Mouse (Mus musculus) CH12.LX (cell line): Measurements from ENCODE around the gene Smg6. TPM values are rescaled to one million over a fixed set of nuclear protein-coding genes. Genes with fewer than 3 reads are reported as not detected.

Experiments used
- DNase-seq: peaks from one replicate; pipeline ENCODE4 v3.0.0-alpha.2; 2013; ENCODE audit errors: extremely low read depth
- H3K27ac ChIP-seq: 2 replicates; pipeline ENCODE4 v1.5.1; 2012; ENCODE audit warnings: low read depth, mild to moderate bottlenecking, control low read depth, moderate library complexity; ENCODE audit not compliant: insufficient read depth
- H3K27me3 ChIP-seq: replicated peaks from 2 replicates; pipeline ENCODE3; 2012; ENCODE audit warnings: inconsistent platforms
- H3K36me3 ChIP-seq, 2 experiments: replicated peaks in 1 of 2; 2 replicates each; pipeline versions ENCODE3 to v1.6.1; 2012; ENCODE audit warnings: inconsistent platforms in 1 of 2, low read length in 1 of 2, mild to moderate bottlenecking in 1 of 2, mixed read lengths in 1 of 2, moderate library complexity in 1 of 2; ENCODE audit not compliant: control insufficient read depth in 1 of 2, insufficient read depth in 1 of 2
- H3K4me1 ChIP-seq, 2 experiments: 2 replicates each; pipeline ENCODE4 v1.6.1; 2012; ENCODE audit warnings: inconsistent platforms in 1 of 2, moderate library complexity in 1 of 2; ENCODE audit not compliant: insufficient read depth in 2 of 2, control insufficient read depth in 1 of 2
- H3K4me2 ChIP-seq: 2 replicates; pipeline ENCODE4 v1.6.1; 2012; ENCODE audit warnings: low read depth, mild to moderate bottlenecking, control low read depth; ENCODE audit not compliant: poor library complexity, insufficient read depth, severe bottlenecking
- H3K4me3 ChIP-seq, 3 experiments: fragments of 150-350 bp in 1 of 3; sonication (generic) in 1 of 3; replicated peaks in 1 of 3; 2 replicates each; pipeline versions ENCODE3 to v1.5.1; 2011 to 2012; ENCODE audit warnings: low read depth in 2 of 3, low read length in 2 of 3, mild to moderate bottlenecking in 2 of 3, moderate library complexity in 2 of 3, control low read depth in 1 of 3, improper control_type of control experiment in 1 of 3, inconsistent platforms in 1 of 3, mixed read lengths in 1 of 3; ENCODE audit not compliant: poor library complexity in 1 of 3
- H3K79me2 ChIP-seq: replicated peaks from 2 replicates; pipeline ENCODE4 v1.6.1; 2012; ENCODE audit warnings: mild to moderate bottlenecking, moderate library complexity; ENCODE audit not compliant: control insufficient read depth, poor library complexity, insufficient read depth, severe bottlenecking; ENCODE audit errors: extremely low read depth
- H3K9ac ChIP-seq: 2 replicates; pipeline ENCODE4 v1.6.1; 2012; ENCODE audit warnings: low read depth, mild to moderate bottlenecking, control low read depth, moderate library complexity; ENCODE audit not compliant: insufficient read depth
- H3K9me3 ChIP-seq: replicated peaks from 2 replicates; pipeline ENCODE3; 2012; ENCODE audit warnings: low read length, inconsistent platforms, mixed read lengths
- CHD1 ChIP-seq: IDR thresholded peaks from 2 replicates; pipeline ENCODE4 v1.6.1; 2012; ENCODE audit warnings: low read depth, low read length, improper control_type of control experiment, inconsistent platforms
- CHD2 ChIP-seq: IDR thresholded peaks from 2 replicates; pipeline ENCODE4 v1.6.1; 2011; ENCODE audit warnings: low read length, improper control_type of control experiment
- CTCF ChIP-seq, 2 experiments: IDR thresholded peaks in 1 of 2; conservative IDR thresholded peaks in 1 of 2; 2 replicates each; pipeline ENCODE4 v1.5.1; 2011 to 2012; ENCODE audit warnings: low read depth in 2 of 2, low read length in 2 of 2, improper control_type of control experiment in 1 of 2, inconsistent platforms in 1 of 2, mild to moderate bottlenecking in 1 of 2, moderate library complexity in 1 of 2
- E2F4 ChIP-seq: IDR thresholded peaks from 2 replicates; pipeline ENCODE4 v1.6.1; 2011; ENCODE audit warnings: low read depth, low read length, improper control_type of control experiment; ENCODE audit not compliant: insufficient replicate concordance
- ETS1 ChIP-seq: conservative IDR thresholded peaks from 2 replicates; pipeline ENCODE4 v1.6.1; 2012; ENCODE audit warnings: low read depth, mild to moderate bottlenecking, inconsistent platforms, low read length, improper control_type of control experiment, moderate library complexity
- IRF4 ChIP-seq: IDR thresholded peaks from 2 replicates; pipeline ENCODE4 v1.6.1; 2014; ENCODE audit warnings: low read depth, mild to moderate bottlenecking, inconsistent platforms, low read length, improper control_type of control experiment
- JUN ChIP-seq: IDR thresholded peaks from 2 replicates; pipeline ENCODE4 v1.6.1; 2011; ENCODE audit warnings: low read depth, mild to moderate bottlenecking, low read length, improper control_type of control experiment, moderate library complexity; ENCODE audit not compliant: insufficient read depth
- KAT2A ChIP-seq: IDR thresholded peaks from 2 replicates; pipeline ENCODE4 v1.6.1; 2012; ENCODE audit warnings: low read length, improper control_type of control experiment, inconsistent platforms; ENCODE audit not compliant: insufficient replicate concordance
- MAX ChIP-seq: IDR thresholded peaks from 2 replicates; pipeline ENCODE4 v1.6.1; 2011; ENCODE audit warnings: low read length, improper control_type of control experiment
- MEF2A ChIP-seq: IDR thresholded peaks from 2 replicates; pipeline ENCODE4 v1.6.1; 2014; ENCODE audit warnings: low read depth, mild to moderate bottlenecking, inconsistent platforms, low read length, improper control_type of control experiment, borderline replicate concordance
- MYC ChIP-seq: IDR thresholded peaks from 2 replicates; pipeline ENCODE4 v1.6.1; 2011; ENCODE audit warnings: low read depth, mild to moderate bottlenecking, improper control_type of control experiment, low read length
- NELFE ChIP-seq: IDR thresholded peaks from 2 replicates; pipeline ENCODE4 v1.6.1; 2011; ENCODE audit warnings: low read depth, low read length, improper control_type of control experiment
- POLR2AphosphoS2 ChIP-seq: IDR thresholded peaks from 2 replicates; pipeline ENCODE4 v1.6.1; 2011; ENCODE audit warnings: low read depth, low read length, improper control_type of control experiment
- RCOR1 ChIP-seq: conservative IDR thresholded peaks from 2 replicates; pipeline ENCODE4 v1.6.1; 2012; ENCODE audit warnings: low read depth, mild to moderate bottlenecking, inconsistent platforms, low read length, improper control_type of control experiment
- SMC3 ChIP-seq: IDR thresholded peaks from 2 replicates; pipeline ENCODE4 v1.6.1; 2011; ENCODE audit warnings: low read depth, low read length, improper control_type of control experiment
- UBTF ChIP-seq: IDR thresholded peaks from 2 replicates; pipeline ENCODE4 v1.6.1; 2012; ENCODE audit warnings: low read depth, mild to moderate bottlenecking, inconsistent platforms, low read length, improper control_type of control experiment, moderate library complexity
- USF1 ChIP-seq: IDR thresholded peaks from 2 replicates; pipeline ENCODE4 v1.6.1; 2014; ENCODE audit warnings: low read depth, mild to moderate bottlenecking, inconsistent platforms, low read length, improper control_type of control experiment
- ZKSCAN1 ChIP-seq: IDR thresholded peaks from 2 replicates; pipeline ENCODE4 v1.6.1; 2012; ENCODE audit warnings: low read depth, inconsistent platforms, low read length, improper control_type of control experiment, borderline replicate concordance
- ZMIZ1 ChIP-seq: IDR thresholded peaks from 2 replicates; pipeline ENCODE4 v1.6.1; 2012; ENCODE audit warnings: low read depth, mild to moderate bottlenecking, inconsistent platforms, low read length, improper control_type of control experiment
- ZNF384 ChIP-seq: IDR thresholded peaks from 2 replicates; pipeline ENCODE4 v1.6.1; 2012; ENCODE audit warnings: low read depth, low read length, improper control_type of control experiment, inconsistent platforms
- dilution Hi-C: fragments of 300-500 bp; cut with MboI; formaldehyde crosslinking; loops from 2 replicates; pipeline ENCODE4 v1.14.3; 2020; ENCODE audit warnings: low sequenced_read_pairs; ENCODE audit not compliant: extremely low pct_unique_long_range_greater_than_20kb, extremely low pct_ligation_motif_present
- in situ Hi-C: fragments of 300-500 bp; cut with MboI; formaldehyde crosslinking; loops from 3 replicates; pipeline ENCODE4 v1.14.3; 2019; ENCODE audit warnings: low sequenced_read_pairs, low pct_ligation_motif_present, low pct_unique_long_range_greater_than_20kb, mixed read lengths
- polyA plus RNA-seq: library from polyadenylated mRNA; unstranded; fragments of >175 nt; gene quantifications from 2 replicates; pipeline ENCODE4 v1.2.1, GENCODE M21; 2012; ENCODE audit warnings: low read depth; ENCODE audit not compliant: insufficient read length
- total RNA-seq, 2 experiments: library from RNA; depleted of rRNA; stranded (reverse); fragments of 300-350 nt in 1 of 2; fragments of >200 nt in 1 of 2; gene quantifications; 2 replicates each; pipeline ENCODE4 v1.2.3; 2012 to 2014

The Smg6 gene
- total and polyA plus RNA-seq, 3 experiments, result 9.0 to 18.5 (median 12.1) TPM

- in situ Hi-C loops (no loop called here), dilution Hi-C loops (no loop called here)
- Histone ChIP-seq H3K4me1 (peaks cover 2 to 12% of the 10 kb centered on the region in 2 experiments; a peak in 2 of 4 replicates), H3K27ac (no peak overlapping the region), H3K27me3 (no peaks in the 10 kb centered on the region), H3K79me2 (no peaks in the 10 kb centered on the region; the same call in 1 of the 2 replicates), H3K4me3 (no peak overlapping the region), H3K9ac (no peak overlapping the region), H3K4me2 (no peak overlapping the region), H3K9me3 (no peaks in the 10 kb centered on the region), H3K36me3 (peaks cover 2 to 32% of the 10 kb centered on the region in 2 experiments)
- DNase-seq, result no peak
- TF ChIP-seq MEF2A, result no peak
- TF ChIP-seq JUN, result no peak
- no peak for TF ChIP-seq POLR2AphosphoS2
- TF ChIP-seq MAX, result no peak
- TF ChIP-seq CTCF (conservative IDR thresholded peaks at IDR 0.05 in 1 of 2, IDR thresholded peaks at IDR 0.05 in 1 of 2; ENCODE audit: low read depth in 2 of 2, low read length in 2 of 2), result no peak
- no peak for TF ChIP-seq ZKSCAN1
- no peak for TF ChIP-seq USF1
- TF ChIP-seq SMC3, result no peak
- TF ChIP-seq MYC, result no peak
- TF ChIP-seq CHD1, result no peak
- TF ChIP-seq ETS1, result no peak
- TF ChIP-seq KAT2A, result no peak
- no peak for TF ChIP-seq RCOR1
Observed at GRCm38 (mm10) chr11:75031251-75031650, 105.6 kb downstream of the Smg6 start.

GRCm38 (mm10) chr11:75032946-75033345 lies 107.3 kb downstream of the Smg6 start:
- Histone ChIP-seq H3K4me1 (0 out of 4 replicates have a peak, but pooled peaks cover 0 to 3% of the 10 kb centered on the region in 2 experiments), H3K27me3 (no peaks in the 10 kb centered on the region), H3K79me2 (no peaks in the 10 kb centered on the region; the same call in 1 of the 2 replicates), H3K27ac (no peak overlapping the region), H3K4me3 (no peak overlapping the region), H3K9me3 (no peaks in the 10 kb centered on the region), H3K9ac (no peak overlapping the region), H3K4me2 (no peak overlapping the region), H3K36me3 (peaks cover 2 to 37% of the 10 kb centered on the region in 2 experiments)
- TF ChIP-seq E2F4, result no peak
- no peak for TF ChIP-seq CHD2
- no peak for TF ChIP-seq ZMIZ1
- TF ChIP-seq ZNF384, result no peak
- TF ChIP-seq POLR2AphosphoS2, result no peak
- TF ChIP-seq NELFE, result no peak
- no peak for TF ChIP-seq UBTF
- no peak for TF ChIP-seq IRF4
- in situ Hi-C loops (no loop called here), dilution Hi-C loops (no loop called here)
- DNase-seq, result no peak
